Mouse (Mus musculus) monocyte, adult 2 months (primary cell): ENCODE results near the gene Plgrkt.

Experiments
- DNase-seq, 2 experiments: peaks; one replicate each; pipeline ENCODE4 v3.0.0; 2022; ENCODE audit warnings: low spot score in 2 of 2, low read depth in 1 of 2

Plgrkt gene

DNA sequence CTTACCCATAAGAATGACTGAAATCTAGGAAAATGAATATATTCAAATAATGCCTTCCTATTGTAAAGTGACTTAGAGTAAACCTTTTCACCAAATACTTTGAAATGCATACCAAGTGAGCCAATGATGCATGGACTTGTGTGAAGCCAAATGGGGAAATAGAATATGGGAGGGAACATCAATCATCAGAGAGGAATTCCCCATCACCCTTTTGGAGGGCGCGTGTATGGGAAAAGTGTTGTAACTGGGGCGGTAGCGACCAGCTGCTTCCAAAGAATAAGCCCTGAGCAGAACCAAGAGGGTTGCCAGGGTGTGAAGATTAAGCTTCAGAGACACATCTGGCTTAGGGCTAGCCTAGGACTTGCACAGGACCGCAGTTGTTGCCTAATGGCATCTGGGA lies 16.2 kb upstream of the Plgrkt start:
- peak in 1 of 2 experiments; percentile 42 for DNase-seq

DNA sequence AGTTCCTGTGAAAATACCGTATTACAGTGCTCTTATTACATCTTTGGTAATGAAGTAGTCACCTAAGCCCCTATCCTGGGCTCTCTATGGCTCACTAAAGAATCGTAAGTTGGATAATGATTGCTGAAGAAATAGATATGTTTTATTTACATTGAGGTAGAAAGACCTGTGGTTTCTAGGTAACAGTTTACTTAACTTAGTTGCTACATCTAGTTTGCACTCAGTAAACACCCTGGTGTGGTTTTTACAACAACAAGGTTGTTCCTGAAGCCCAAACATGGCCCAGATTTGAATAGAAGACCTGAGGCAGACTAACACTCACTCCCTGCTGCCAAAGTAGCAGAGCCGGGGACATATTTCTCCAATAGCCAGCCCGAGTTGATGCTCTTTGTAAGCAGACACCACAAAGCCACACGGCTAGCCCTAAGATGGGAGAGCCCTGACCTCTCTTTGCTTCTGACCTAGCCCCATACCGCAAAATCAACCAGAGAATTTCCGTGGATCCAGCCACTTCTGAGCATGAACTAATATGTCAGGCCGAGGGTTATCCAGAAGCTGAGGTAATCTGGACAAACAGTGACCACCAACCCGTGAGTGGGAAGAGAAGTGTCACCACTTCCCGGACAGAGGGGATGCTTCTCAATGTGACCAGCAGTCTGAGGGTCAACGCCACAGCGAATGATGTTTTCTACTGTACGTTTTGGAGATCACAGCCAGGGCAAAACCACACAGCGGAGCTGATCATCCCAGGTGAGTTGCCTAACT lies 12.8 kb upstream of the Plgrkt start:
- no peak for DNase-seq

GRCm38 (mm10) chr19:29376382-29376781 lies 9.2 kb upstream of the Plgrkt start:
- DNase-seq = no peak

DNA sequence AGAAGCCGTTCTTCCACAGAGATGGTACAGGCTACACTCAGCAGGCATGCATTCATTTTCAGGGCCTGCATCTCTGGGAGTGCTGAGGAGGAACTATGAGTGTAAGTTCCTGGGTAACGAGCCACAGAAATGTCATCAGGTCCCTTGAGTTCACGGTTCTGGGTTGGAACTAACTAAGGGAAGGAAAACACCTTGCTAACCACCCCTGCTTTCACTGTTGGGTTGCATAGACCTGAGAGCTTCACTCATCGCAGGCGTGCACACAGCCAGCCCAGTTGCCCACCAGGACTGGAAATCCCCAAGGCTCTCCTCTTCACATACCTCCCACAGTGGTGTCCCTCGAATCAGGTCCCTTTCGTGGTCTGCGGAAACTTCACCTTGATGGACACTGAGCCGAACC lies 7.8 kb upstream of the Plgrkt start:
- no peak for DNase-seq

DNA sequence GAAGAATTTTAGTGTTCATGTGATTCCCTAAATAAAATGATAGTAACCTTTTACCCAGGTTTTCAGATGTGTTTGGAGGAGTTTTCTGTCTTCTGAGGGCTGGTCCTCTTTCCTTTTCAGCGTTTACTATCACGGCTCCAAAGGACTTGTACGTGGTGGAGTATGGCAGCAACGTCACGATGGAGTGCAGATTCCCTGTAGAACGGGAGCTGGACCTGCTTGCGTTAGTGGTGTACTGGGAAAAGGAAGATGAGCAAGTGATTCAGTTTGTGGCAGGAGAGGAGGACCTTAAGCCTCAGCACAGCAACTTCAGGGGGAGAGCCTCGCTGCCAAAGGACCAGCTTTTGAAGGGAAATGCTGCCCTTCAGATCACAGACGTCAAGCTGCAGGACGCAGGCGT lies 6.2 kb upstream of the Plgrkt start:
- no peak for DNase-seq

- DNase-seq = no peak
Measured at GRCm38 (mm10) chr19:29372621-29373020, 5.4 kb upstream of the Plgrkt start.

GRCm38 (mm10) chr19:29372138-29372537 lies 4.9 kb upstream of the Plgrkt start:
- no peak for DNase-seq

- DNase-seq = no peak
Measured at GRCm38 (mm10) chr19:29371284-29372081, 4.3 kb upstream of the Plgrkt start.

DNA sequence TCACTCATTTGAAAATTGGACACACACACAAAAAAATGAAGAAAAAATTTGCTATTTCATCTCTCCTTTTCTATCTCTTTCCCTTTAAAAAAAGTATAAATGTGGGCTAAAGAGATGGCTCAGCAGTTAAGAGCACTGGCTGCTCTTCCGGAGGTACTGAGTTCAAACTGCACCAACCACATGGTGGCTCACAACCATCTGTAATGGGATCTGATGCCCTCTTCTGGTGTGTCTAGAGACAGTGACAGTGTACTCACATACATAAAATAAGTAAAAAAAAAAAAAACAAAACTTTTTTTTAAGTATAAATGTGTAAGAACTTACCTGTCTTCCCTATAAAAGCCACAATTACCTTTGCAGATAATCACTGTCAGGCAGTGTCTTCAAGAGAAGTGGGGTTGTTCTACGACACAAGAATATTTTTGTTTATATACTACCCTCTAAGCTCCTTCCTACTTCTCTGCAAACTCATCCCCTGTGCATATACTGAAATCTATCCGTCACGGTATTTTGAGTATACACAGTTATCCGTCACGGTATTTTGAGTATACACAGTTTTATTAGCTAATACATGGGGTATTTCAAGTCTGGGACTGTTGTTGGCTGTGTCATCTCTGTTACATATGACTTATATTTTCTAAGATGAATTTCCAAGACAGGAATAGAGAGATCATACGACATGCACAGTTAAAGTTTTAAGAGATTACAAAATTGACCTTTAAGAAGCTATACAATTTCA lies 3.5 kb upstream of the Plgrkt start:
- no peak for DNase-seq

DNA sequence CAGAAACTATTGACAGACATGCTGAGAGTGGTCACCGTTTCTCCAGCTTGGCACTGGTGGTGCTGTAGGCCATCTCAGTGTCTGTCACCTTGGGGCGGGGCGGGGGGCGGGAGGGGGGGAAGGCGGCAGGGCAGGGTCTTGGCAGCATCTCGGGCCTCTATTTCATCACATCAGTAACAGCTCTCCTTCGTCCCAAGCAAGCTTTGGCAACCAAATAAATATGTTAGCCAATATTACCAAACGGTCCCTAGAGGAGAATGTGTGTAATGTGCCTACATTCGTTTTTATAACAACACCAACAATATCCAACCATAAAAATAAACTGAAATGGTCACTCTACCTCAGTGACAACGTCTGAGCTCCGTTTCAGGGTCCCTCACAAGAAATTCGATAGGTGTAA lies 2.9 kb upstream of the Plgrkt start:
- DNase-seq = no peak

DNA sequence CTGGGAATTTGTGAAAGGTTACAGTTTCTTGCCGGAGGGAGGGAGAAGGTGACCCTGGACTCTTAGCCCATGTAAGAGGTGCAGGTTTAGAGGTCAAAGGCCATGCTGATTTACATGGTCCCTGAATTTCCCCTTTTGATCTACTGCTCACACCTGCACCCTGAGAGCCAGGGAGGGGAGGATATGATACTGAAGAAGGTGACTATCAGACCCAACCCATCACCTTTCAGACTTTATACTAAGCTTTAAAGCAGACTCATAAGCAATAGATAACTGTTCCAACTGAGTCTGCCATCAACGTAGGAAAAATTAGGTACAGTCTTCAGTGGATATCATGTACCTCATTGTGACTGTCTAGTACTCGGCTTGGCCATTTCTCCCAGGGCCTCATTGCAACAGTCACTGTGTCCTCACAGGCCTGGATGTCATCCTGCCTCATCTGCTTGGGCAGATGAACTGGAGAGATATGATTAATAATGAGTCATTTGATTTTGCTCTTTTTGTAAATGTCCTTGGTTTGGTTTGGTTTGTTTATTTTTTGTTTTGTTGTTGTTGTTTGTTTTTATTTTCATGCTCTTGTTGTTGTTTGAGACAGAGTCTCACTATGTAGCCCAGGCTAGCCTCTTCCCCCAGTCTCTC lies 1.6 kb upstream of the Plgrkt start:
- DNase-seq = no peak

GRCm38 (mm10) chr19:29368041-29368440 lies 851 bp upstream of the Plgrkt start:
- DNase-seq = no peak

DNA sequence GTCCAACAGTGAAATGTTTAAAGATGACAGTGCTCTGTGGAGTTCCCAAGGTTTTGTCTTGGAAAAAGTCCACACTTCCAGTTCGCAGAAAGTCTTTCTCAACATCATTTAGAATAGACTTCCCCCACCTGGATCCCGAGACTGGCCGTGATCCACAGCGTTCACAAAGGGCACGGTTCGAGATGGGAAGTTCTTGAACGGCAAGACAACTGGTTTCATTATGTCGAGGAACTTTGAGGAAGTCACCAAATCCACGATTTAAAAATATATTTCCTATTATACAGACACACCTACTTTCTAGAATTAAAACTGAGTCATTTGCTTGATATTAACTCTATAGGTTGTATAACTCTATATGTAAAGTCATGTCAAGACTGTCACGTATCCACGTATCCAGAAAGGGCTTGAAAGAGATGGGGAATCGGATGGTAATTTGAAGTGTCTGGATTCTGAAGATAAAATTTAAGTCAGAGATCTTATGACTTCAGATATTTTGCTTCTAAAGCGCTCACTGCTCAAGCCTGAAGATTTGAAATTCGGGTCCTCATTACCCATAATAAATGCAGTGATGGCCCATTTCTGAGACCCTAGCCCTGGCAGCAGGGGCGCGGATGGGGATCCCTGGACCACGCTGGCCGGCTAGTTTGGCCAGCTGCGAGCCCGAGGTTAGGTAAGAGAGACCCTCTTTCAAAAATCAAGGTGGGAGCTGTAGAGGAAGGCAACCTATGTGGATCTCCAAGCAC lies 793 bp downstream of the Plgrkt start:
- DNase-seq = no peak

- no peak for DNase-seq
Measured at GRCm38 (mm10) chr19:29365105-29365504, 2.1 kb downstream of the Plgrkt start.

DNA sequence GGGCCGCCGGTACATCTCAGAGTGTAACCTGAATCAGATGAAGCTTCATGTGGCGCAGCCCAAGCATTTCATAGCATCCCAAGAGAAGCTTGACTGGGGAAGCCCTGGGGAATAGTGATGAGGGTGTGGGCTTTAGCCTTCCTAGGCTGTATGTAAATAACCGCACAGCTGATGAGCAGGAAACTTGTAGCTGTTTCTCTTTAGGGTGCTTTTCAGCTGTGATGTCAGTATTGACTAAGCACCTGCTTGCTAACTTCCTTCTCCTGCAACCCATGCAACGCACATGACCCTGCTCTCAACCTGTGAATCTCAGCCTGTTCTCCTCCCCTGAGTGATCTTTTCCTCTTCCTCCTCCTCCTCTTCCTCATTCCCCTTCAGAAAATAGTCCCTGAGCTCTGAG lies 3.1 kb downstream of the Plgrkt start:
- no peak for DNase-seq

DNA sequence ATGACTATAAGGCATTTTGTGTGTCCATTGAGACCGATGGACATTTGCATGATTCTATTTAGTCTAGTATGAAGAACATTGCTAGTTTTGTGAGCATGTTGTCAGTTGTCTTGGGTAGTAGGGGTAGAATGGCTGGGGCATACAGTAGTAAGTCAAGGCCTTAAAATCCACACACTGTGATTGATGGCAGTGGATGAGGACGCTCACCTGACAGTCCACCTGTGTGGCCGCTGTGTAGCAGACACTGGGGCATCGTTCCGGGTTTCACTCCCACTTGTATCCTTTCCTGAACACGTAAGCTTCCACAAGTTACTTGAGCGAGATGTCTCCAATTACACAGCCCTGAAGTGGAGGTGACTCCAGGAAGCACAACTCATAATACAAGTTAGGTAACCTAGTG lies 3.6 kb downstream of the Plgrkt start:
- DNase-seq = no peak

- DNase-seq = no peak
Measured at GRCm38 (mm10) chr19:29362173-29362930, 4.8 kb downstream of the Plgrkt start.

DNA sequence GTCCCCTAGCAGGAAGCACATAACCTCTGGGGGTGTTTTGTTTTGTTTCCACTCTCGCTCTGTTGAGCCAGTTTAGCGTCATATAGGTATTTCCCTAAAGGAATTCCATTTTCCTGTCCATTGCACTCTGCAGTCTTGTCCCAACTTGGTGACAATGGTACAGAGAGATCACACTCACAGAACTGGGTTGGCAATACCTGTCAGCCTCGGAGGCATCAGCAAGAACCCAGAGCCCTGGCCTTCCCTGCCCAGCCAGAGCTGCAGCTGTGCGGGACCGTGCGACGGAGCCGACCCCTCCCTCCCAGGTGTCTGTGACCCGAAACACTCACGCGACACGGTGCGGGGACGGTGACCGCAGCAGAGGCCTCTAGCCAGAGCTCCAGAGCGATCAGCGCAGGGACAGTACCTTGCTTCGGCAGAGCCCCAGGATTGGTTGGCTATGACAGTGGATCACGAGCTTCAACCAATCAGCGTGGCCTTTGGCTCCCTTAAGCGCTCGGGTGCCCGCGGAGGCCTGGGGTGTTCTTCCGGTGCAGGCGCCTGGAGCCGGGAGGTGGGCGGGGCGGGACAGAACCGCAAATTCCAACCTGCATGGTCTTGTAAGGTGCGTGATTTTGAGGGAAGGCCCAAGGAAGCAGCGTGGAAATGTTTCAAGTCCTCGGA lies 5.6 kb downstream of the Plgrkt start:
- DNase-seq = peak; percentile 31 to 69

- no peak for DNase-seq
Measured at GRCm38 (mm10) chr19:29360251-29360650, 6.9 kb downstream of the Plgrkt start.
